Mouse (Mus musculus) lung, postnatal 0 days (tissue): ENCODE measurements around the gene Olfr1344.

Experiments used
- CTCF ChIP-seq: IDR thresholded peaks from 2 replicates; pipeline ENCODE4 v1.5.1; 2016; ENCODE audit warnings: antibody characterized with exemption, mild to moderate bottlenecking
- EP300 ChIP-seq: IDR thresholded peaks from 2 replicates; pipeline ENCODE4 v1.6.1; 2016; ENCODE audit warnings: antibody characterized with exemption, mild to moderate bottlenecking, control low read depth

DNA sequence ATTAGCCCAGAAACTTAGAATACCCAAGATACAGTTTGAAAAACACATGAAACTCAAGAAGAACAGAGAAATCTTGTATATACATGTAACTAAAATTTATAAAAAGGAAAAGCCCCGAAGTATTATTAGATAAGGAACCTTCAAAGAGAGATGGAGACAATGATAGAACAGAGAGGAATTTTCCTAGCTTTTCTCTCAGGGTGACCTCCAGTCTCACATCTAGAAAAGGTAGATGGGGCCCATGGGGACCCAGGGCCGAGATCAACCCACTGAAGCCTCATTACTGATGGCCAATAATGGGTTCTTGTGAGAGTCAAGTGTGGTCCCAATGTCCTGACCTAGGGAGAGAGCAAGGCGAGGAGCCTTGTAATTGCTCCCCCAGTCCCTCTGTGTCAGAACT lies at the start of gene Olfr1344:
- TF ChIP-seq CTCF (no peak), EP300 (no peak)
